Mouse (Mus musculus) adrenal gland, postnatal 36 days (tissue): ENCODE data around the gene Gls. TPM values are rescaled to one million over a fixed set of nuclear protein-coding genes. Genes with fewer than 3 reads are reported as not detected.

Experiments used
- DNase-seq, 2 experiments: peaks; one replicate each; pipeline ENCODE4 v3.0.0; 2021; ENCODE audit warnings: mixed read lengths in 1 of 2
- total RNA-seq, 2 experiments: library from RNA; stranded (reverse); gene quantifications; 2 replicates each; pipeline ENCODE4 v1.2.3; 2021

Gene Gls
- total RNA-seq, 2 experiments from 2014 or later: 104 to 110 TPM

DNA sequence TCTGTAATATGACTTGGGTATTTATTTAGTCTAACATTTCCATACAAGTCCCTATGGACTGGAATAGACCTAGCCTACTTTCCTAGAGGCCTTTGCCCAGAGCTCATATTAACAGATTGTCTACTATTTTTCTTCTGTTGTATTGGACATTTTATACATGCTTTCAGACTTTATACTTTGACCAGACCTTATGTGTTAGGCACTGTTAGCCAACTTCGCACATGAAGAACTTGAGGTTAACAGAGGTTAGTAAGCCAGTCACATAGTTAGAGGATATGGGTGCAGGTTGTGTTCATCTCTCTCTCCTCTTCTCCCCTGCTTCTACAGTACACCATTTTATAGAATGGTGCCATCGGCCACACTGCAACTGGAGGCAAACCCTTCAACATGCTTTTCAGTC is 75.0 kb downstream of the Gls start:
- no peak for DNase-seq

DNA sequence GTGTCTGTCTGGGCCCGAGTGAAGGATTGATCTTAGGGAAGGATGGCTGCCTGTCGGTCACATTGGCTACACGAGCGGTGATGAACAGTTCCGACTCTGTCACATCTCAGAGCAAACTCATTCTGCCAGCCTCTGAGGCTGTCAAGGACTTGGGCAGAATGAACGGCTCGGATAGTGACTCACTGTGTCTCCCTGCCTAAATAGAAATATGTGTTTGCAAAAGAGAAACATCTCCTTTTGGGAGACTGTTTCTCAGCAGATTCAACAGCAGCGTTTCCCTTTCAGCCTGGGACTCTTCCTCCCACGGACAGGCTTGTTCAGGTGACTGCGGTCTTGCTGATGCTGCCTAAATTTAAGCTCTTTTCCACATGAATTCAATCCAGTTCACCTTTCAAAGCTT is 76.7 kb downstream of the Gls start:
- peak; percentile 50 to 53 for DNase-seq

DNA sequence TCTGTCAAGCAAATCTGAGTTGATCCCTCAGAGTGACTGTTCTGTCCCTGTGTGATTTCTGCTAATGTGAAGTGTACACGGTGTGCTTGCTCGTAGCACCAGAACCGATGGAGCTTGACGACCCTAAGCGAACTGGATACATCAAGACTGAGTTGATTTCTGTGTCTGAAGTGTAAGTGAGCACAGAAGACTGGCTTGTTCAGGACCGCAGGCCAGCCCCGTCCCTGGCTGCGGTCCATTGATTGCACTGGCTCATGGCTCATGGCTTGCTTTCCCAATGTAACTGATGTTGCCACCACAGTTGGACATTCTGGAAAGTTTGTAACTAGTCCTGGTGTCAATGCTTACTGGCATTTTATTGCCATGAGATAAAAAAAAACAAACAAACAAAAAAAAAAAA is 78.1 kb downstream of the Gls start:
- peak; percentile 54 to 77 for DNase-seq

DNA sequence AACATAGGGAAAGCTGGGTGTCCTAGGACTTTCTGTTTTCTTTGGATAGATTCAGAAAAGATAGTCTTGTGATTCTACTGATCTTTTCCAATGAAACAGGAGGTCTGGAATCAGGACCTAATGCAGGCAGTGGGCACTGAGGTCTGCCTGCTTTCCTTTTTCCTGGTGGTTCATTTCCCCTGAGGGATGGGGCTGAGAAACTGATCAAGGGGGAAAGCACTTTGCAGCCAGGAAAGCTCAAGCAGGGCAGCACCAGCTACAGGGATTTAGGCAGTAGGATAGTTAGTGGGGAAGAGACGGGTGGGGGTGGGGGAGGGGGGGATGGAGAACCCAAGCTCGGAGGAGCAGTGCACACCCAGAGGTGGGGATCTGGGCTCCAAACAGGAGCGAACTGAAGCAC is 80.1 kb downstream of the Gls start:
- DNase-seq: no peak

DNA sequence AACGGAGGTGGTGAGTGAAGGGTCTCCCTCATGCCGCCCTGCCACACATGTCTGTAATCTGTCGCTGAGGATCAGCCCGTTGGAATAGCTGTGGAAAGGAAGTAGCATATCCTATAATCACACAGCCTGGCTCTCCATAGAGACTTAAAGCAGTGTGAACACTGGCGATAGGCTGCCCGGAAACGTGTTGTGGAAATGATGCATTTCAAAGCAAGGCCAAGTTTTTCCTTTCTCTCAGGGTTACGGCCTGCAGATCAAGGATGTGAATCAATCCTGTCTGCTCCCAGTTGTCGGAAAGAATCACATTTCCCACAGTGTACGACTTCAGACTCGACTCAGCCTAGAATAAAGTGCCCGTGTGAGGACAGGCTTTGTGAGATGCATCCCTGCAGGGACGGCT is 80.7 kb downstream of the Gls start:
- DNase-seq: peak; percentile 36 to 52

DNA sequence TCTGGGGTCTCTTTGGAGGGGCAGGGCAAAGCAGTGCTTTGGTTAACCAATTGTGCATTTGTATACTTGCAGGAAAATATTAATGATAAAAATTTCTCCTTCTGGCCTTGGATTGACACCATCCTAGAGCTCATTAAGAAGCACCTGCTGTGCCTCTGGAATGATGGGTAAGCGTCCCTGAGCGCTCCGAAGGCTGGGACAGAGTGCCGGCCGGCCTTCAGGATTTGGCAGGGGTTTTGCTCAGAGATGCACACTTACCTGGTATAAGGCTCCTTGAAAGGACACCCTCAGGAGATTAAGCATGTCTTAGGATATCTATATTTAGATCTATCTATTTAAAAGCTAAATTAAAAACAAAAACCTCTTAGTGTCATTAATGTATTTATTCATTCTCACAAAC is 81.9 kb downstream of the Gls start:
- no peak for DNase-seq

DNA sequence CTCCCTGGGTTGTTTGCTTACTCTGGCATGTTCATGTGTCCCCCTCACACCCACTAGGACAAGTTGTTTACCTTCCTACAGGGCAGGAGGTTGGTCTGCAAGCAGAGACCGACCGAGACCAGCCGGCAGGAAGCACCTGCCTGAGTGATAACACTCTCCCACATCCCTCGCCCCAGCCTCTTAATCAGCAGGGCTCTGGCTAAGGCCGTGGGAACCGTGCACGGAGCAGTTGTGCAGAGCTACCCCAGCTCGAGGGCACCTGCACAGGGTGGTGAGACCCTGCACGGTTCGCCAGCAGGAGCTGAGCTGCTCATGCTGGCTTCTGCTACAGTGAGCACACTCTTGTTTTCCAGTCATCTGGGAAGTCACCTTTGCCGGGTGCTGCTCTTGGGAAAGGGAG is 82.4 kb downstream of the Gls start:
- no peak for DNase-seq

DNA sequence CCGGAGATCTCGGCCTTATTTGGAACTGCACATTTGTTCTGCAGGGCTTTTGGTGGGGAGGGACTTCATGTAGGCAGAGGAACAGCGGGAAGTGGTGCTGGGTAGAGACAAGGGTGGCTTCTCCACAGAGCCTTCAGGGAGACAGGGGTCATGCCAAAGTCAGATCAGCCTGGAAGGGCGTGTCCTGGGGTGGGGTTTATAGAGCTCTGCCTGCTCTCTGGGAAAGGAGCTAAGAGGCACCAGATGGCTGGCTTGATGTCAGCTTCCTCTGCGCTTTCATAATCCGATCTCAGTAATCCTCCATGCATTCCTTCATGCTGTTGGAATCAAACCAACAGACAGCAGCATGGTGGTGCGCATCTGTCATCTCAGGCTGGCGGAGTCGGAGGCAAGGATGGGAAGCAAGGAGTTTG is 83.1 kb downstream of the Gls start:
- DNase-seq: no peak

DNA sequence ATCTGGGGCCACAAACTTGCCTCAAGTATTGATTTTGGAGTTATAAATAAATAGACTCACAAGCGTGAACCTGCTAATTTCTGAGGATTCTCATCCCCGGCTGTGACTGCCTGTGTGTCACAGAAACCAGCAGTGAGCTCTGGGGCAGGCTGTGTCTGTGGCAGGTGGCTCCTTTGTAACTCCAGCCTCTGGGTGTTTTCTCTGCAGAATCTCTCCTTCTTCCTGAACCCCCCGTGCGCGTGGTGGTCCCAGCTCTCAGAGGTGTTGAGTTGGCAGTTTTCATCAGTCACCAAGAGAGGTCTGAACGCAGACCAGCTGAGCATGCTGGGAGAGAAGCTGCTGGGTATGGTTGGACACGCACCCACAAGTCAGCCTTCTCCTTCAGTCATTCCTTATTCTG is 84.3 kb downstream of the Gls start:
- no peak for DNase-seq

DNA sequence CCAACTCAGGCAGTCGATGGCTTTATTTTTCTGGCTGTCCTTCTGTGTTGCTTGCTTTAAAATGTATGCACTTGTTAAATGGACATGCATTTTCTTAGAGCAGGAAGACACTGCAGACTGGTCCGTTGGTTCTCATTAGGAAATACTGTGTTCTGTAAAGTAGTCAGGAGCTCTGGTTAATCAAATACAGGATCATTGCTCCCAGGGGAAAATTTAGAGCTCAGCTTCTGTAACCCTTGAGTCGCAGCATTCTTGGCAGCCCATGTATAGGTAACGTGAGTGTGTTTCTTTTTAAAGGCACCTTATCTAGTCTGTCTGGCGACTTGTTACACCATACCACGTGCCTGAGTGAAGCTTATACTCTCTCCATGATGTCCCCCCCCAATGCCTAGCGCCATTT is 84.9 kb downstream of the Gls start:
- no peak for DNase-seq

DNA sequence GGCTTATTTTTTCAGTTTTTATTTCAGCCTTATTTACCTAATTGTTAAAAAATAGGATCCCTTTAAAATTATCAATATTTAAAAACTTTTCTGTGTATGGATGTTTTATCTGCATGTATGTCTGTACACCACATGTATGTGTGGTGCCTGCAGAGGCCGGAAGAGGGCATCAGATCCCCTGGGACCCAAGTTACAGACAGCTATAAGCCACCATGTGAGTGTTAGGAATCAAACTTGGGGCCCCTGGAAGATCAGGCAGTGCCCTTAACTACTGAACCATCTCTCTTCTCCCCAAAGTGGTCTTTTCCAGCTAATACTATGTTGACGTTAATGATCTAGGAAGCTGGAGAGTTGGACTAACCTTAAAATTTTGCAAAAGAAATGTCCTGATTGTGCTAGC is 85.6 kb downstream of the Gls start:
- no peak for DNase-seq

DNA sequence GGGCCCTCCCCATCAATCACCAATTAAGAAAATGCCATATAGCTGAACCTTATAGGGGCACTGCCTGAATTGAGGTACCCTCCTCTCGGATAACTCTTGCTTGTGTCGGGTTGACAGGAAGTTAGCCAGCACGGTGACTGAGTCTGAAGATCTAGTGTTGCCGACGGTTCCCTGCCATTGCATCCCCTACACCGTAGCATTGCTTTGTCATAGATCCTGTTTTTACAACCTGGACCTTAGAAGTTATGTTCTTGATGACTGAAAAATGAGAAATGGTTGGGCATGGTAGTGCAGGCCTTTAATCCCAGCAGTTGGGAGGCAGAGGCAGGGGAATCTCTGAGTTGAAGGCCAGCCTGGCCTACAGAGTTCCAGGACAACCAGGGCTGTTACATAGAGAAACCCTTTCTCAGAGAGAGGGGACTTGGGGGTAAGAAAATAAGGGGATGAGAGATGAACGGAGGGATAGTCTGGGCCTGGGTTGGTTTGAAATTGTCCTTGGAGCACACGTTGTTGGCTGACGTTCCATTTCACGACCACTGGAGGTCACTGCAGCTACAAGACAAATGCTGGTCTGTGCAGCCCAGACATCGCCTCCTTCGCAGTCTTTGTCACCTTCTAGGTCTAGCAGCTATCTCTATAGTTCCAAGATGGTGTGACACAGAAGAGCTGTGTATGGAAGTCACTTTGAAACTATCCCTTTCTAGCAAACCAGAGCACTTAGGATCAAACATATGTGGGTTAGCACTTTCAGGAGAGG is 86.6 kb downstream of the Gls start:
- DNase-seq: peak; percentile 58 to 60

DNA sequence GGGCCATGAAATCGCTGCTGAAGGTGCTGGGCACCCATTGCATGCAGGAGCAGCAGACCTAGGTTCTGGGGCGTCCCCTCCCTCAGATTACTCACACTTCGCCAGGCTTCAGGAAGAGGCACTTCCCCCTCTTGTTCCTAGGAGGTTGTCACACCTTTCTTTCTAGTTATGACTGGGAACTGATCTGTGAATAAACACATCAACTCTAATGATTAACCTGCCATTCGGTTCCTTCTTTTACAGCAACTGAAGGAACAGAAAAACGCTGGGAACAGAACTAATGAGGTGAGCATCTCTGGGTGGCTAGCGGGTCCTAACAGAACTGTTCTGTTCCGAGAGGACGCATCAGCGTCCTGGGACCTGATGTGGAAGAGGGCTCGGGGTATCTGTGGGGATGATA is 88.1 kb downstream of the Gls start:
- DNase-seq: no peak

DNA sequence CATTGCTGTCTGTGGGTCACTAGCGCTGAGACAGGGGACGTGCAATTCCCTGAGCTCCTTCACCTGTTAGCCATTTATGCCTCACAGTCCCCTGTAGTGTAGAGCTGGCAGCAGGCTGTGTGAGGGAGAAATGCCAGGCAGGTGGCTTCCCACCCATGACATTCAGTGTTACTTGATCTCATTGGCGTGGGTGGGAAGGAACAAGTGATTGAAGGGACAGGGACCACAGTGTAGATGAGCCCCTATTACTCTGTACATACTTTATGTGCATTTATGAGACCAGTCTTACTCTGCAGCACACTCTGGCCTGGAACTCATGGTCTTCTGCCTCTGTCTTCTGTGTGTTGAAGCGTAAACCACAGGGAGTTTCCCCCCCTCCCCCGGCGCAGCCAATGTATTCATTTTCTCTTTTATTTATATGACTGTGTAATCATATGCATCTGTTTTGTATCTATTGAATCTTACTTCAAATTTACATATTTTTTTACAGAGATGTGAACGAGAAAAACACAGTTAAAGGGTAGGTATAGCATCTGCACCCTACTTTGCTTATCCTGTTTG is 89.4 kb downstream of the Gls start:
- no peak for DNase-seq

DNA sequence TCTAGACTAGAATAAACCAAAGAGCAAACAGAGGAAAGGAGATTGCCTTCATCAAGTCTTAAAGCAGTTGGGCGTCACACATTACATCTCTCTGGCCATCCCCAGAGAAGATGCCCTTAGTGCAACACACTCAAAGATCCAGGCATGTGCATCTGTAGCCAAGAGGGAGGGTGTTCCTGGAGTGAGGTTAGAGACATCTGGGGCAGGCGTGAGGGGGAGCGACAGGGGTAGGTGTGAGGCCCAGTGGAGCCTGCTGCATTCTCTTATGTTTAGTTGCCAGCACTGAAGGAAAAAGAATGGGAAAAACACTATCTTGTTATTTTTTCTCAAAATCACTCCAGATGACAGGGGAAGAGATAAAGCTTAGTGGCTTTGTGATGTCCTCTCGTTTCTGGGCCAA is 89.8 kb downstream of the Gls start:
- no peak for DNase-seq

DNA sequence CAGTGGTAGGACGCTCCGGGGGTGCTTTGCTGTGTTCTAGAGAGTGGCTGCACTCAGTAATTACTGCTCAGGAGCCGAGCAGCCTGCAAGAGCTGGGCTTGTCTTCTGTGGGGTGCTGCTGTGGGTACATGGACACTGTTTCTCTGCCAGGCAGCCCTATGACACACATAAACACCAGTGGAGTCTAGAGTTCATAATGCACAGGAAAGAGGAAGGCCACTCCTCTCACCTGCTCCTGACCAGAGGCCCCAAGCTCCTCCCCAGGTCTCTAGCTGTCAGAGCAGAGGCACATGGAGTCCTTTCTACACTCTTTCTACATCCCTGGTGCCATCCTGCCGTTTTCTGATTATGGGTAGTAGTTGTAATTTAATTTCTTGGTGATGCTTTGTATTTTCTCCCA is 90.9 kb downstream of the Gls start:
- no peak for DNase-seq

DNA sequence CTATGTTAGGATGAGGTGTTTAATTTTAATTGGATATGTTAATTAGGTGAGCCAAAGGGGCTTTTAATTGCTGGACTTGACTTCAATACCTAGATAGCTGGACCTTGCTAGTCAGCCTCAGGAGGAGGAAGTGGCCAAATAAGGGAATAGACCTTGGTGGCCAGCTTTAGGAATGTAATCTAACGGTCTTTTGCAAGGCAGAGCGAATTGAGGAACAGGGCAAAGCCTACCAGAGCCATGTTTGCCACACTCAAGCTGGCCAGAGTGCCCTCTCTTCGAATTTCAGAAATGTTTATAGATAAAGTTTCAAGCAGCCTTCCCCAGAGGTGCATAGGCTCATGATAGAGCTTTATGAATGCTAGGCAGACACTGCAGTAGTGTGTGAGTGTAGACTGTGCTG is 91.5 kb downstream of the Gls start:
- peak; percentile 23 to 32 for DNase-seq

DNA sequence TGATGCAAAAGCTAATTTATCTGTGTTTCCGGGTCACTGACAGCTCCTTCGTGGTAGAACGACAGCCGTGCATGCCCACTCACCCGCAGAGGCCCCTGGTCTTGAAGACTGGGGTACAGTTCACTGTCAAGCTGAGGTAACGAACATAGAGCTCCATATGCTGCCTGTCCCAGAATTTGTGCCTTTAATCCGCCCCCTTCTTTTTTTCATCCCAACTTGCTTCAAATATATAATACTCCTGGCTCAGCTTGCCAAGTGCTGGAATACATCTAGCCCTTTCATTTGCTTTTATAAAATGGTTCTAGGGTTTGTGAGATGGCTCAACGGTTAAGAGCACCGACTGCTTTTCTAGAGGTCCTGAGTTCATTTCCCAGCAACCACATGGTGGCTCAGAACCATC is 92.5 kb downstream of the Gls start:
- DNase-seq: no peak

DNA sequence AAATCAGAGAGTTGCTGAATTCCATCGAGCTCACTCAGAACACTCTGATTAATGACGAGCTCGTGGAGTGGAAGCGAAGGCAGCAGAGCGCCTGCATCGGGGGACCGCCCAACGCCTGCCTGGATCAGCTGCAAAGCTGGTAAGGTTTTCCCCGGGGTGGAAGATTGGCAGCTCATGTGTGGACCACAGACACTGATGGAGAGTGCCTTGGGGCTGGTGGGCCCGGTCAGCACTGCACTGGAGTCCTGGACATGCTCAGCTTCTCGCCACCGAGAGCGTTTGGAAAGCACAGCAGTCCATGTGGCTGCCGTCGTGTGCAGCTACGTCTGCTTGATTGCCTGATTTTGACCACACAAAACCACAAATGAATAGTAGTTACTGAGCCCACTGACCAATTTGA is 95.7 kb downstream of the Gls start:
- DNase-seq: no peak

DNA sequence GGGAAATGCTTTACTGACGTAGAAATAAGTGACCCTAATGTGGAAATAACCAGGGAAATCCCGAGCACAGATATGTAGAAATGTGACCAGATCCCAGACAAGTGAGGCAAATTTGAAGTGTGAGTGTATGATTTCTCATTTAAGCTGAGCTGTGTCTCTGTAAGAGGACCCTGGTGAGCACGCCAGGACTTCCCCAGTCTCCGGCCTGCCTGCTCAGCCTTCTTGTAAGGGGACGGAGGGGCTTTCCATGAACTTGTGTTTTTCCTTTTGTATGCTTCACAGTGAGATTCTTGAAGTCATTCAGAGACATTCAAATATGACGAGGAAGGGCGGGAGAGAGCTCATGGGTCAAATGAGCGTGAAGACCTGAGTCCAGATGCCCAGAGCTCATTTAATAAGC is 99.8 kb downstream of the Gls start:
- DNase-seq: no peak

DNA sequence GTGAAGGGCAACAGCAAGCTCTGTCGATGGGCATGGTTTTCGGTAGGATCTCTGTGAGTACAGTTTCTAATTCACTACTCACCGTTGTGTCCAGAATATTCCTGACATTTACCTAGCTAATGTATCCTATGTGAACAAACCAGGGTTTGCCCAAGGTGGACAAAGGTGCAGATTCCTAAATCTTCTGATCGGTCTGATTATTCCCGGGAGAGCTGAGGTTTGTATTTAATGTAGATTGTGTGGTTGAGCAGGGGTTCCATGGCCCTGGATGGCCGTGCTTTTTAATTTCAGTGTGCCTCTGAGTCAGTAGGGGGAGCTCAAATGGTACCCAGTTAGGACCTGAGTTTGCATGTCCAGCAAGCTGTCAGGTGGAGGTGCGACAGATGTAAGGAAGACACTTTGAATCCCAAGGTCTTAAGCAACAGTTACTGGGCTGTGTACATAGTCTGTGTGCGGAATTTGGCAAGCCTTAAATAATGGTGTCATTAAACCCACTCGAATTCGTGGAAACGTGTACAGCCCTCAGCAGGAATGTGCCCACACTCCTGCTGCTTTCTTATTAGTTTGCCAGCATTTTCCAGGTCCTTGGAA is 101.2 kb downstream of the Gls start:
- no peak for DNase-seq

DNA sequence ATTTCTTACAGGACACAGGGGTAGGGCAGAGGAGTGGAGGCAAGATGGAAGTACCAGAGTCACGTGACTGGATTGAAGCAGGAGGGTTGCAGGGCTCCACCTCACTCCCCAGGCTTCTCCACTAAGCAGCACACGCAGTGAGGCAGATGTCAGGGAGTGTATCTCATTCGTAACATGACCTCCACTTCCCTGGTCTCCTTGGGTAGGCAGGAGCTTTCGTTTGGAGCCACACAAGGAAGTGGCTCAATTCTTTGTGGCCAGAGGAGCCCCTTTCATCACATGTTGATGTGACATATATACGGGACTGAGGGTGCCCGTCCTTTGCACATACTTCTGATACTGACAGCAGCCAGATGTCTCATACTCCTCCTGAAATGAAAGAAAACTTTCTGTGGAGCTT is 103.2 kb downstream of the Gls start:
- no peak for DNase-seq

DNA sequence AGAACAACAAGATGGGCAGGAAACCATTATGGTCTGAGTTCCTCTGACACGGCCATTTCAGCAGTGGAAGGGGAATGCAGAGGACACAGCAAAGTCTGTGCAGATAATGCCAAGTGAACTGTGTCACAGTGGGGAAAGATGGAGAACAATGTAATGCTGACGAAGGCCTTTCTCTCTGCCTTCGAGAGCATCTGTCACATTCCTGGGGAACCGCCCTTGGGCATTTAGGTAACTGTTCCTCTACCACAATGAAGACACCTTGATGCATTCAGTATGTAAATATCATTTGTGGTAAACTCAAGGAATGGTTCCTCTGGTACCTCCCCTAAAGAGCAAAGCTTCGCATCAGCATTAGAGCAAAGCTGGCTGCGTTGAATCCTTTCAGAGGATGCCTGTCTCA is 105.7 kb downstream of the Gls start:
- no peak for DNase-seq

DNA sequence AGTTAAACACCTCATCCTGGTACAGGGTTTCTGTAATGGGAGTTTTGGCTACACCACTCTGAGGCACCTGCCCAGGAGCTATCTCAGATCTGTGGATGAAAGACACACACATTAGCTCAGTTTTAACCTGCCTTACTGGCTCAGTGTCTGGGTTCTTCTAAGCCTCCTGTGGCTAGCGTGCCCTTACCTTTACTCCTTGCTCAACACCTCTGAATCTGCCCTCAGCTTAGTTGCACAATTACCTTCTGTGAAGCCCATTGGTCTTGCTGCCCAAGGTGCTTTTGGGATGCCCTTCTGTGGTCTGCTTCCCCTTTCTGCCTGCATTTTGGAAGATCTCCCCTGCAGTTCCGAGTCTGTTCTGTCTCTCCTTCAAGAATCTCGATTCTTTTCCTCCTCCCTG is 108.2 kb downstream of the Gls start:
- DNase-seq: no peak
